Mouse (Mus musculus) cerebellum, adult 2 months (tissue): Measurements from ENCODE around the gene Map3k14.

Experiments
- CTCF ChIP-seq: fragments of 200-500 bp; IDR thresholded peaks from 2 replicates; pipeline ENCODE4 v1.5.1; 2011; ENCODE audit warnings: low read depth, mild to moderate bottlenecking, control low read depth, low read length, moderate library complexity, borderline replicate concordance; ENCODE audit not compliant: insufficient read depth
- POLR2A ChIP-seq: fragments of 200-500 bp; IDR thresholded peaks from 2 replicates; pipeline ENCODE4 v1.6.1; 2011; ENCODE audit warnings: low read length, control low read depth, borderline replicate concordance; ENCODE audit not compliant: insufficient read depth

- TF ChIP-seq CTCF: no peak
- no peak for TF ChIP-seq POLR2A
Measured at GRCm38 (mm10) chr11:103246731-103247290, 20.5 kb downstream of the Map3k14 start.
